Comparison of ENCODE assay signal across 18 mouse cellular contexts in the genomic region with DNA sequence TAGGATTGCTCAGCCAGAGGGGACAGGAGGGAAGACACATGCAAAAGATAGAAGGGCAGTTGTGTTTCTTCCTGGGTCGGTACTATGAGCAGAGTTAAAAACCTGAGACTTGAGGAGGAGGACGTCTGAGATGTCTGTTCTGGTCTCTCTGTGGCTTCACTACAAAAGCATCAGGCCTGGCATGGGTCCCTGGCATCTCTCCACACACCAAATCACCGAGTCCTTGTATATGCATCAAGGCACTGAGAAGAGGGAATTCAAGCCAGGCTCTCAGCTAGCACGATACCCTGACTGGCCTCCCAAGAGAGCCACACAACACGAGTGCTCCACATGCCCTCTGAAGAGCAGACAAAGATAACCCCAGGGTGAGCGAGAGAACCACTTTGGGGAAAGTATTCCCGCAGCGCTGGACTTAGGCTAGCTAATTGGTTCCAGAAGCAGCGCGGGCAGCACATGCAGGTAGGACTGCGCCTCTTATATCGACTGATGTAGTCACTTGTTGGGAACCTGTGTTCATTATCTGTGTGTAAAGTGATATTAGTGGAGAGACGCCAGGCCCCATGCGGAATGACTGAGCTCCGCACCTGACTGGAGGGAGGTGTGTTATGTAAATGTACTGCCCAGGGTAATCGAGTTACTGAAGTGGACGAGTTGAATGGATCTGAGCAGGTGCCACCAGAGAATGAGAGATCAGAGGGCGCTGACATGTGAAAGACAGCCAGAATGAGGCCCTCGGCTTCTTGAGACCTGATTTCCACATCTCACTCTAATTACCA. TPM values are rescaled to one million over a fixed set of nuclear protein-coding genes. Genes with fewer than 3 reads are reported as not detected.
A peak's percentile ranks its signal among the peaks of the same experiment; 100 is the strongest.
DNase-seq lines count a peak whose midpoint lies in the region; ATAC-seq and TF ChIP-seq lines count a peak whose summit lies in the region.
"Had no signal": no experiment of that assay in that cellular context is flagged by ENCODE, and none has a peak within 500 bp of the region (broad histone marks: within the 10 kb centered on the region; RNA-seq: fewer than 3 reads in every experiment).

No protein-coding gene starts in this region.

- TF ChIP-seq POLR2A in kidney, adult 2 months (IDR thresholded peaks at IDR 0.05; ENCODE audit: low read depth, low read length) = no peak

- no peaks in the 10 kb centered on the region for H3K36me3 ChIP-seq in forebrain, embryonic 11.5 days (ENCODE audit: control insufficient read depth, insufficient read depth, low read length)
- no peaks in the 10 kb centered on the region for H3K36me3 ChIP-seq in forebrain, embryonic 16.5 days (ENCODE audit: control insufficient read depth, insufficient read depth)
- no peaks in the 10 kb centered on the region for H3K36me3 ChIP-seq in hindbrain, embryonic 13.5 days
- H3K36me3 ChIP-seq in kidney, adult 2 months (ENCODE audit: control insufficient read depth, insufficient read depth, low read length) = no peaks in the 10 kb centered on the region
- H3K36me3 ChIP-seq: liver, embryonic 13.5 days; midbrain, embryonic 12.5 days; neural tube, embryonic 13.5 days; stomach, embryonic 15.5 days had no signal

- no peak overlapping the region for H3K4me3 ChIP-seq in forebrain, embryonic 11.5 days (ENCODE audit: low read depth, low read length)
- H3K4me3 ChIP-seq in forebrain, embryonic 16.5 days (replicated peaks; ENCODE audit: low read length) = no peak overlapping the region
- H3K4me3 ChIP-seq in hindbrain, embryonic 13.5 days = no peak overlapping the region
- no peak overlapping the region for H3K4me3 ChIP-seq in kidney, adult 2 months (ENCODE audit: insufficient read depth, low read depth, low read length)
- H3K4me3 ChIP-seq in gastrocnemius, adult 2 months = no peak overlapping the region
- H3K4me3 ChIP-seq: liver, embryonic 13.5 days; midbrain, embryonic 12.5 days; neural tube, embryonic 13.5 days; stomach, embryonic 15.5 days had no signal

- no peak for TF ChIP-seq CTCF in kidney, adult 2 months (conservative IDR thresholded peaks at IDR 0.05; ENCODE audit: insufficient read depth, insufficient read length, low read depth, low read length)
- no peak for TF ChIP-seq CTCF in gastrocnemius, adult 2 months (IDR thresholded peaks at IDR 0.05)

- H3K9ac ChIP-seq in forebrain, embryonic 11.5 days (ENCODE audit: low read length) = no peak overlapping the region
- H3K9ac ChIP-seq in forebrain, embryonic 16.5 days (replicated peaks; ENCODE audit: low read depth, low read length) = no peak overlapping the region
- H3K9ac ChIP-seq in hindbrain, embryonic 13.5 days = no peak overlapping the region
- H3K9ac ChIP-seq: liver, embryonic 13.5 days; midbrain, embryonic 12.5 days; neural tube, embryonic 13.5 days; stomach, embryonic 15.5 days had no signal

- intact Hi-C loops in gastrocnemius, adult 2 months (cut with DNase I) = no loop called here

- H3K4me2 ChIP-seq in forebrain, embryonic 11.5 days (ENCODE audit: low read depth, low read length, severe bottlenecking) = no peak overlapping the region
- no peak overlapping the region for H3K4me2 ChIP-seq in forebrain, embryonic 16.5 days (ENCODE audit: low read length)
- H3K4me2 ChIP-seq in hindbrain, embryonic 13.5 days = no peak overlapping the region
- H3K4me2 ChIP-seq: liver, embryonic 13.5 days; midbrain, embryonic 12.5 days; neural tube, embryonic 13.5 days; stomach, embryonic 15.5 days had no signal

- H3K27me3 ChIP-seq in forebrain, embryonic 11.5 days (ENCODE audit: control insufficient read depth, insufficient read depth, low read length) = no peaks in the 10 kb centered on the region
- no peaks in the 10 kb centered on the region for H3K27me3 ChIP-seq in forebrain, embryonic 16.5 days (replicated peaks; ENCODE audit: control insufficient read depth, insufficient read depth, low read length)
- 0 out of 2 replicates have a peak, but pooled peaks cover 2% of the 10 kb centered on the region for H3K27me3 ChIP-seq in hindbrain, embryonic 13.5 days
- H3K27me3 ChIP-seq in kidney, adult 2 months (replicated peaks; ENCODE audit: control insufficient read depth, insufficient read depth, low read length) = no peaks in the 10 kb centered on the region
- H3K27me3 ChIP-seq: liver, embryonic 13.5 days; midbrain, embryonic 12.5 days; neural tube, embryonic 13.5 days; stomach, embryonic 15.5 days had no signal

- H3K9me3 ChIP-seq in forebrain, embryonic 11.5 days (ENCODE audit: control insufficient read depth, low read length) = no peaks in the 10 kb centered on the region
- H3K9me3 ChIP-seq in forebrain, embryonic 16.5 days (ENCODE audit: control insufficient read depth, low read length) = no peaks in the 10 kb centered on the region
- no peaks in the 10 kb centered on the region for H3K9me3 ChIP-seq in hindbrain, embryonic 13.5 days
- H3K9me3 ChIP-seq: liver, embryonic 13.5 days; midbrain, embryonic 12.5 days; neural tube, embryonic 13.5 days; stomach, embryonic 15.5 days had no signal

- DNase-seq in forebrain, embryonic 11.5 days (ENCODE audit: low spot score) = no peak
- peak; percentile 2 for DNase-seq in NIH3T3 (ENCODE audit: low read depth)
- peak; percentile 19 for DNase-seq in embryo, embryonic 10.5 days (ENCODE audit: low spot score)
- DNase-seq in kidney, adult 2 months = no peak
- no peak for DNase-seq in gastrocnemius, adult 2 months
- DNase-seq: cerebellum, adult 9-10 months; liver, embryonic 13.5 days; thymus, postnatal 25 days had no signal

- 0 out of 2 replicates have a peak, but pooled peaks have one; percentile 39 for ATAC-seq in forebrain, embryonic 11.5 days (replicated peaks; ENCODE audit: low FRiP score)
- no peak for ATAC-seq in forebrain, embryonic 16.5 days
- 0 out of 2 replicates have a peak, but pooled peaks have one; percentile 46 for ATAC-seq in hindbrain, embryonic 13.5 days (ENCODE audit: low FRiP score)
- ATAC-seq in CD4-positive, CD25-positive, alpha-beta regulatory T cell, adult 4 months = no peak
- ATAC-seq: activated CD4-positive, CD25-positive, alpha-beta regulatory T cell, adult 4 months had no signal

- WGBS in forebrain, embryonic 11.5 days = 50% methylated on average over 19 of the region's 19 CpGs
- WGBS in forebrain, embryonic 16.5 days = 34% methylated on average over 19 of the region's 19 CpGs
- 55% methylated on average over 19 of the region's 19 CpGs for WGBS in hindbrain, embryonic 13.5 days
- 62% methylated on average over 19 of the region's 19 CpGs for WGBS in kidney, adult 2 months

- H3K27ac ChIP-seq in forebrain, embryonic 11.5 days (ENCODE audit: low read depth, low read length) = no peak overlapping the region
- H3K27ac ChIP-seq in forebrain, embryonic 16.5 days (ENCODE audit: low read length) = no peak overlapping the region
- no peak overlapping the region for H3K27ac ChIP-seq in hindbrain, embryonic 13.5 days
- H3K27ac ChIP-seq in kidney, adult 2 months (ENCODE audit: insufficient read depth, low read depth, low read length) = no peak overlapping the region
- no peak overlapping the region for H3K27ac ChIP-seq in gastrocnemius, adult 2 months
- H3K27ac ChIP-seq: kidney, postnatal 0 days; liver, embryonic 13.5 days; midbrain, embryonic 12.5 days; neural tube, embryonic 13.5 days; stomach, embryonic 15.5 days had no signal

- H3K4me1 ChIP-seq in forebrain, embryonic 11.5 days (replicated peaks; ENCODE audit: control insufficient read depth, insufficient read depth, low read length) = no peaks in the 10 kb centered on the region
- peaks cover 6% of the 10 kb centered on the region; the same call in 1 of the 2 replicates for H3K4me1 ChIP-seq in forebrain, embryonic 16.5 days (replicated peaks; ENCODE audit: control insufficient read depth, insufficient read depth, low read length)
- H3K4me1 ChIP-seq in hindbrain, embryonic 13.5 days (replicated peaks) = peaks cover 5% of the 10 kb centered on the region; the same call in 1 of the 2 replicates
- no peaks in the 10 kb centered on the region for H3K4me1 ChIP-seq in kidney, adult 2 months (ENCODE audit: control insufficient read depth, insufficient read depth, low read length)
- H3K4me1 ChIP-seq: liver, embryonic 13.5 days; stomach, embryonic 15.5 days had no signal

RNA-seq across cellular contexts. Expression of gene Onecut1, which starts 41.8 kb away (rescaled TPM):
- 2.5 and 2.6 TPM in 2 replicates for polyA plus RNA-seq in forebrain, embryonic 11.5 days (2014; fragmentation: Nextera tagmentation; extraction: Ambion mirVana)
- polyA plus RNA-seq in forebrain, embryonic 16.5 days (2015; fragmentation: Nextera tagmentation; extraction: Ambion mirVana) = 0.51 and 0.80 TPM in 2 replicates
- 5.5 and 7.8 TPM in 2 replicates for polyA plus RNA-seq in hindbrain, embryonic 13.5 days (2015; fragmentation: Nextera tagmentation; extraction: Ambion mirVana)
- not detected in 2 replicates for polyA plus RNA-seq in kidney, adult 2 months (2012; rRNA removed)
- not detected for total RNA-seq in gastrocnemius, adult 2 months (2021)
- not detected for polyA plus RNA-seq in CD4-positive, CD25-positive, alpha-beta regulatory T cell, adult 4 months (2017; shearing (Covaris generic))
- polyA plus RNA-seq: activated CD4-positive, CD25-positive, alpha-beta regulatory T cell, adult 4 months; gonadal fat pad, adult 2 months; heart, postnatal 0 days; kidney, postnatal 0 days had no signal

Comparison
In these comparisons a context has a peak if more than half of its experiments do, and no peak if none do; other contexts are left out.
1. ATAC-seq: peak in forebrain, embryonic 11.5 days (single experiment) and hindbrain, embryonic 13.5 days (single experiment); none in forebrain, embryonic 16.5 days (single experiment) and CD4-positive, CD25-positive, alpha-beta regulatory T cell, adult 4 months (single experiment).
2. DNase-seq: peak in NIH3T3 (single experiment) and embryo, embryonic 10.5 days (single experiment); none in forebrain, embryonic 11.5 days (single experiment), kidney, adult 2 months (single experiment) and gastrocnemius, adult 2 months (single experiment).